Mouse (Mus musculus): ENCODE data around the gene 4933427D14Rik. TPM values are rescaled to one million over a fixed set of nuclear protein-coding genes. Genes with fewer than 3 reads are reported as not detected.

4933427D14Rik gene
- total RNA-seq, 2 experiments from 2014 or later = 7.2 to 10.4 TPM

DNA sequence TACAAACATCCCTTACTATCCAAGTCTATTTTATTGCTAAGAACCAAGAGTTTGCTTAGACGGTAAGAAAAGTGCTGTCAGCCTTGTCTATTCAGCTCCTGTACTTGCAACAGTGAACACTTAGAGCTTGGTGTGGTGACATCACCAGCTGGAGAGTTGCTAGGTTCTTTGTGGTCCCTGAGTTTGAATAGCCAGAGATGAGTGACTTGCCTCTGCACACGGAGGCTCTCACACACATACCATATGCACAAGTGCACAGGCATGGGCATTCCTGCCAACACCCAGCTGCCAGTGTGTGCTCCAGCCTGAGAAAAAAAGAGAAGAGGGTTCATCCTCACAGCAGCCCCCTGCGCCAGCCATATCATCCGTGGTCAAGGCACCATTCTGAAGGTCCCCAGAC is 83.7 kb downstream of the 4933427D14Rik start:
- ATAC-seq (replicated peaks; ENCODE audit: poor library complexity, severe bottlenecking) = no peak

DNA sequence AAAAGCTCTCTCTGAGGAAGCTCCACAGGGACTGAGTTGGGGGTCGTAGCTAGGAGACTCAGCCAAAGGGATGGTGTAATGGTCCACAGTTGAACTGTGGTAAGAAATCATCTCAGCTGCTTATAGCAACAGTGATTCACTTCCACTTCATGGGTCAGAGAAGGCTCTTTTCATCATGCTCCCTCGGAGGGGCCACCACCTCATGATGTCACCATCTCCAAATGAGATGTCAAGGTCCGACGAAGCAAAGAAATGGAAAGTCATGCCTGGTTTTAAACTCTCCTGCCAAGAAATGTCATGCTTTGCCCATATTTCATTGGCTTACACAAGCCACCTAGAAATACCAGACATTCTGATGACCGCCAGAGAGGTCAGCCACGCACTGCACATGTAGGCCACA is 86.9 kb downstream of the 4933427D14Rik start:
- ATAC-seq (replicated peaks; ENCODE audit: poor library complexity, severe bottlenecking) = no peak

DNA sequence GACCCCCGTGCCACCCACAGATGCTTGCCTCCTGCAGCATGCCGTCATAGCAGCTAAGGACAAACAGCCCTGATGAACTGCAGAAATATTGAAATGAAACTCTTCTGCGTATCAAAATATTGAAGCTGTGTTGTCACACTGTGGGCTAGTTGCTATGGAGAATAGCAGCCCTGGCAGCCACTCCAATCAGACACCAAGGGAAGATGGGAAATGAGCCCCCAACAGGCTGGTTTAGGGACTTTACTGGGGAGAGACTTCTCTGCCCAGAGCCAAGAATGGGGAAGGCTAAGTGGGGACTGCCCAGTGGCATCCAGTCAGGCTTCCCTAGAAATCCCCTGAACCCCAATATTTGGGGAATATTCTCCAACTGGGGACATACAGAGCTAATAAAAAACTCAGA is 88.6 kb downstream of the 4933427D14Rik start:
- no peak for ATAC-seq (replicated peaks; ENCODE audit: poor library complexity, severe bottlenecking)

DNA sequence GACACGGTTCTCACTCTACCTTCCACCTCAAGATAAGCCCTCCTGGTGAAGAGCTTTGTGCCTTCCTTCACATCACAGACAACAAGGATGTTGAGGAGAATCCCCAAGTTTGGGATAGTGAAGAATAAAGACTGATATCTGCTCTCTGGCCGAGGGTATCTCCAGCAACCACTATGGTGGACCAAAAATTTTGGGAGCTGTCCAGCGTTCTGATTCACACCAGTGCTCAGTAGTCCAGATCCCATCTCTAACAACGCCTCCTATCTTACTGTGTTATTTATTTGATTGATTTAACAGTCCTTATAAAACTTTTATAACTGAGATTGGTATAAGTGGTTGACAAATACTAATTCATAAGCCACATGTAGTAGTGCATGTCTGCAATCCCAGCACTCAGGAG is 94.0 kb downstream of the 4933427D14Rik start:
- no peak for ATAC-seq (replicated peaks; ENCODE audit: poor library complexity, severe bottlenecking)

DNA sequence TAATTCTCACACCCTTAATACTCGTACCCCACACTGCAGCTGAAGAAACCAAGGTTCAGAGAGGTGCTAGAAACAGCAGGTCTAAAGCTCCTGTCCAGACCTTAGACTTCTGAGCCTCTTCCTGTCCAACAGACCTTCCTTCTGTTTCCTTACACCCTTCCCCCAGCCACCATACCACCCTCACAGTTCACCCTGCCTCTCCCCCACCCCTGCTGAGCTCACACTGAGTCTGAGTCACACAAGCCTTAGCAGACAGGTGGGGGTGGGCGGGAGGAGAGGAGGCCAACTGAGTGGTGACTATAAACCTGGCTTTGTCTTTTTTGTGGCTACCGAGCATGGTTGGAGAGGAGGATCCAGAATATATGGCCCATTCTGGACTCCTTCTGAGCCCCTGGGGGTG is 96.5 kb downstream of the 4933427D14Rik start:
- no peak for ATAC-seq (replicated peaks; ENCODE audit: poor library complexity, severe bottlenecking)

DNA sequence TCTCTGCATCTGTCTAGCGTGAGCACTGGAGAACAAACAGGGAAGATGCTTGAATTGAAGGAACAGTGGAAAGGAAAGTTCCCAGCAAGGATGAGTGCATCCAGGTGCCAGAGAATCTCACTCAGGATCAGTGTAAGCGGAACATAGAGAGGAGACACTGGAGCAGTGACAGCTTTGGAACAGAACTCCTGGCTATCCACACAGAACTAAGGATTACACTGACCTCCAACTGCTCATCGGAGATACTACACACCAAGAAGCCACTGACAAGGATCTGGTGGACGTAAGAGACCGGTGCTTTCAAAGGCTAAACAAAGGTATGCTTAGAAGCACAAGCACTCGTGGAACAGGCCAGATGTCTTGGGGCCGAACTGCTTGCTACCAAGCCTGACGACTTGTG is 103.0 kb downstream of the 4933427D14Rik start:
- ATAC-seq (replicated peaks; ENCODE audit: poor library complexity, severe bottlenecking) = no peak

Other genes starting within 250 kb of the 4933427D14Rik start
- not detected in 2 replicates for gene Aipl1, start 169.9 kb downstream of the 4933427D14Rik start, total RNA-seq (2014; fragmentation: Nextera tagmentation)
- 0.41 and 1.1 TPM in 2 replicates for gene Aipl1, start 169.9 kb downstream of the 4933427D14Rik start, total RNA-seq (2017)
- gene Pimreg, start 165.4 kb downstream of the 4933427D14Rik start, total RNA-seq (2014; fragmentation: Nextera tagmentation) = 7.5 and 14.4 TPM in 2 replicates
- 12.4 and 17.0 TPM in 2 replicates for gene Pimreg, start 165.4 kb downstream of the 4933427D14Rik start, total RNA-seq (2017)
- gene Pitpnm3, start 71.7 kb downstream of the 4933427D14Rik start, total RNA-seq (2014; fragmentation: Nextera tagmentation) = not detected in 2 replicates
- not detected in 2 replicates for gene Pitpnm3, start 71.7 kb downstream of the 4933427D14Rik start, total RNA-seq (2017)
- gene Gm43951, start 619 bp downstream of the 4933427D14Rik start, total RNA-seq (2014; fragmentation: Nextera tagmentation) = 0.21 TPM in 1 of 2 replicates, not detected in the other
- 1.0 and 1.1 TPM in 2 replicates for gene Gm43951, start 619 bp downstream of the 4933427D14Rik start, total RNA-seq (2017)
- 115 and 151 TPM in 2 replicates for gene Txndc17, start 88 bp upstream of the 4933427D14Rik start, total RNA-seq (2014; fragmentation: Nextera tagmentation)
- 36.3 and 66.3 TPM in 2 replicates for gene Txndc17, start 88 bp upstream of the 4933427D14Rik start, total RNA-seq (2017)
- gene Med31, start 8.1 kb upstream of the 4933427D14Rik start, total RNA-seq (2014; fragmentation: Nextera tagmentation) = 12.2 and 12.4 TPM in 2 replicates
- gene Med31, start 8.1 kb upstream of the 4933427D14Rik start, total RNA-seq (2017) = 12.7 and 20.9 TPM in 2 replicates
- gene Slc13a5, start 59.8 kb upstream of the 4933427D14Rik start, total RNA-seq (2014; fragmentation: Nextera tagmentation) = not detected in 2 replicates
- not detected in 2 replicates for gene Slc13a5, start 59.8 kb upstream of the 4933427D14Rik start, total RNA-seq (2017)
- gene Xaf1, start 94.2 kb upstream of the 4933427D14Rik start, total RNA-seq (2014; fragmentation: Nextera tagmentation) = 3.6 and 8.9 TPM in 2 replicates
- gene Xaf1, start 94.2 kb upstream of the 4933427D14Rik start, total RNA-seq (2017) = 2.0 and 11.7 TPM in 2 replicates
- gene Fbxo39, start 107.0 kb upstream of the 4933427D14Rik start, total RNA-seq (2014; fragmentation: Nextera tagmentation) = not detected in 2 replicates
- gene Fbxo39, start 107.0 kb upstream of the 4933427D14Rik start, total RNA-seq (2017) = not detected in 2 replicates
- not detected in 2 replicates for gene Tekt1, start 155.0 kb upstream of the 4933427D14Rik start, total RNA-seq (2014; fragmentation: Nextera tagmentation)
- 0.15 TPM in 1 of 2 replicates, not detected in the other for gene Tekt1, start 155.0 kb upstream of the 4933427D14Rik start, total RNA-seq (2017)
- 0.79 and 1.2 TPM in 2 replicates for gene Smtnl2, start 204.3 kb upstream of the 4933427D14Rik start, total RNA-seq (2014; fragmentation: Nextera tagmentation)
- gene Smtnl2, start 204.3 kb upstream of the 4933427D14Rik start, total RNA-seq (2017) = not detected in 2 replicates
- not detected in 2 replicates for gene Ggt6, start 228.1 kb upstream of the 4933427D14Rik start, total RNA-seq (2014; fragmentation: Nextera tagmentation)
- gene Ggt6, start 228.1 kb upstream of the 4933427D14Rik start, total RNA-seq (2017) = not detected in 2 replicates
- 172 and 173 TPM in 2 replicates for gene Mybbp1a, start 233.9 kb upstream of the 4933427D14Rik start, total RNA-seq (2014; fragmentation: Nextera tagmentation)
- gene Mybbp1a, start 233.9 kb upstream of the 4933427D14Rik start, total RNA-seq (2017) = 132 and 239 TPM in 2 replicates

Data from granulocyte monocyte progenitor cell, adult 5-6 weeks (primary cell).